Mouse (Mus musculus) neural tube, embryonic 13.5 days (tissue): ENCODE results near the gene Pcsk5. TPM values are rescaled to one million over a fixed set of nuclear protein-coding genes. Genes with fewer than 3 reads are reported as not detected.

Source experiments
- ATAC-seq: fragments of 200-750 bp; cut with Nextera tagmentation; 2 replicates; pipeline ENCODE4 v1.8.0; 2017; ENCODE audit warnings: low read depth, mild to moderate bottlenecking, moderate TSS enrichment, moderate library complexity
- H3K27ac ChIP-seq: fragments of 300-500 bp; sonication (generic); replicated peaks from 2 replicates; pipeline ENCODE4 v1.5.1; 2015; ENCODE audit warnings: moderate library complexity, mild to moderate bottlenecking, inconsistent platforms
- H3K27me3 ChIP-seq: fragments of 300-500 bp; sonication (generic); 2 replicates; pipeline ENCODE4 v1.6.1; 2015; ENCODE audit warnings: mild to moderate bottlenecking, inconsistent platforms
- H3K36me3 ChIP-seq: fragments of 300-500 bp; sonication (generic); 2 replicates; pipeline ENCODE4 v1.6.1; 2015; ENCODE audit warnings: mild to moderate bottlenecking, inconsistent platforms
- H3K4me1 ChIP-seq: fragments of 300-500 bp; sonication (generic); replicated peaks from 2 replicates; pipeline ENCODE4 v1.6.1; 2015; ENCODE audit warnings: inconsistent platforms
- H3K4me2 ChIP-seq: fragments of 300-500 bp; sonication (generic); 2 replicates; pipeline ENCODE4 v1.6.1; 2015; ENCODE audit warnings: inconsistent platforms, mild to moderate bottlenecking, moderate library complexity
- H3K4me3 ChIP-seq: fragments of 300-500 bp; sonication (generic); 2 replicates; pipeline ENCODE4 v1.5.1; 2015; ENCODE audit warnings: mild to moderate bottlenecking, inconsistent platforms
- H3K9ac ChIP-seq: fragments of 300-500 bp; sonication (generic); 2 replicates; pipeline ENCODE4 v1.6.1; 2015; ENCODE audit warnings: moderate library complexity, mild to moderate bottlenecking, inconsistent platforms
- H3K9me3 ChIP-seq: fragments of 300-500 bp; sonication (generic); 2 replicates; pipeline ENCODE4 v1.6.1; 2016; ENCODE audit warnings: inconsistent platforms
- WGBS: fragments of 180-500 bp; shearing (Covaris S2); methylation state at CpG from one replicate; pipeline ENCODE4 v1.1.7; 2015; 5-methylcytosine and 5-hydroxymethylcytosine counted together
- polyA plus RNA-seq: library from polyadenylated mRNA; unstranded; fragments of >200 nt; fragmentation: Nextera tagmentation; extraction: Ambion mirVana; gene quantifications from 2 replicates; pipeline ENCODE4 v1.2.1, GENCODE M21; 2015

Pcsk5 gene
- polyA plus RNA-seq: 8.6 and 9.5 TPM in 2 replicates

DNA sequence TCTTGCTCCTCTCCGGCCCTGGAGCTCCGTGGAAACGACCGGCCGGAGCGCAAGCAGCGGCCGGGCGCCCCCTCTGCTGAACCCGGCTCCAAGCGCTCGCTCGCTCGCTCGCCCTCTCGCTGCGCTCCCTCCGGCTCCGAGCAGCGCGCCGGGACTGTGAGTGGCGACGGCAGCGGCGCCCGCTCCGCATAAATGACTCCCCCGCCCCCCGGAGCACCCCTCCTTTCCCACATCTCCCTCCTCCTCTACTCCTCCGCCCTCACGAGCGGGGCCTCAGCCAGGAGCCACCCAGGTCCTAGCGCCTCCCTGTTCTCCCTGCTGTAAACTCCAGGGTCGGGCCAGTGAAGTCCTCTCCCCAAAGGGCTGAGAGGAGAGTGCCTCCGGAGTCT lies at the start of gene Pcsk5:
Gene Pcsk5 (minus strand): TSS at position 162 of the 389 bp plus-strand sequence.
- H3K27ac ChIP-seq: peak within 1 kb of the TSS; percentile 83
- H3K4me1 ChIP-seq: peaks cover 20% of the 10 kb centered on the region
- H3K4me2 ChIP-seq: peak within 1 kb of the TSS; percentile 67
- peak within 1 kb of the TSS; percentile 78 for H3K4me3 ChIP-seq
- no peaks in the 10 kb centered on the region for H3K36me3 ChIP-seq
- H3K9me3 ChIP-seq: no peaks in the 10 kb centered on the region
- 1% methylated on average over 36 of the region's 36 CpGs for WGBS
- peak; percentile 96 for ATAC-seq
- H3K27me3 ChIP-seq: peaks cover 17% of the 10 kb centered on the region
- peak within 1 kb of the TSS; percentile 80 for H3K9ac ChIP-seq

DNA sequence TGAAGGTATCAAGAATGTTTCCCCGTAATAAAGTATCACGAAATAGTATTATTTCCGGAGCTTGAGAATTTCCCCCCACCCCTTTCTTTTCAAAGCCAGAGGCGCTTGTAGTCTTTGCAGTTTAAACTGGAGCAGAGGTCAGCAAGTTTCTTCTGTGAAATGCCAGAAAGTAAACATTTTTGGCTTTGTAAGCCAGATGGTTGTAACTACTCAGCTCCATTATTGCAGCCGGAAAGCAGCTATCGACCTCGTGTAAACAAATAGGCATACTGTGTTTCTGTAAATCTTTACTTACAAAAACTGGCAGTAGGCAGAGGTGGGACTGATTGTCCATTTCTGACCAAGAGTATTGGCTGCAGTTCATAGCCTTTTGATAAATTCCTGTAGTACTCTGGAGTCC lies 38.4 kb upstream of the Pcsk5 start:
- Histone ChIP-seq H3K9me3 (no peaks in the 10 kb centered on the region), H3K4me2 (no peak overlapping the region), H3K4me1 (no peaks in the 10 kb centered on the region), H3K36me3 (no peaks in the 10 kb centered on the region), H3K4me3 (no peak overlapping the region), H3K9ac (no peak overlapping the region), H3K27ac (no peak overlapping the region), H3K27me3 (no peaks in the 10 kb centered on the region)
- ATAC-seq: no peak
- 82% methylated on average over 7 of the region's 7 CpGs for WGBS

DNA sequence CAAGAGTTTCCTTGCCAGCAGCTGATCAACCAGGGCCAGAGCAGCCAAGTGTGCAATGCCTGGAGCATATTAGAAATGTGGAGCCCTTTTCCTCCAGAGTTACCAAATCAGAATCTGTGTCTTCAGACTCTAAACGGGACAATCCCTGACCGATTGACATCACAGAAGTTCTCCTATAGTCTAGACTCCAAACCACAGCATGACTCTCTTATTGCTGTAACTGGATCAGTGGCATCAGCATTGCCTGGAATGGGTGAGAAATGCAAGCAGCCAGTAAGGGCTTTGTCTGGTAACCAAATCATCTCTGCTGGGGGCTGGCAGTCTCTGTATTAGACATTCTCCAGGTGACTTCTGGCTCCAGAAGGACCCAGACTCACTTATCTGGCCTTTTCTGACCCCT lies 37.0 kb upstream of the Pcsk5 start:
- Histone ChIP-seq H3K4me2 (no peak overlapping the region), H3K4me3 (no peak overlapping the region), H3K4me1 (no peaks in the 10 kb centered on the region), H3K27ac (no peak overlapping the region), H3K9ac (no peak overlapping the region), H3K9me3 (no peaks in the 10 kb centered on the region), H3K36me3 (no peaks in the 10 kb centered on the region), H3K27me3 (no peaks in the 10 kb centered on the region)
- ATAC-seq: no peak
- WGBS: 72% methylated on average over 2 of the region's 2 CpGs

DNA sequence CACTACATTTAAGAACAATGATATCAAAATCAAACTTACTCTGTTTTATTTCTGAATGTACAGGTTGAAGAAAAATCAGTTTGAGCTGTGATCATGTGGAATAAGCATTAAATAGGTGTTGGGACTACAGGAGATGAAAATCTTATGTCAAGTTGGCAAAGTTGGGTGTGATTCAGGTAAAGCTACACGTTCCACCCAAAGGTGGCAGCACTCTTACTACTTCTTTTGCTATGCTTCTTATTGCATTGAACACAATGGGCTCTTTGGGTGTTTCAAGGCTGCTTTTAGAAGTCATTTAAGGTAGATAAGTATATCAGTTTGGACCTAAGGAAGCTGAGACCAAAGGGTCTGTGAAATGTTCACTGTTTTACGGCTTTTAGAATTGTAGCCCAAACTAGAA lies 36.3 kb upstream of the Pcsk5 start:
- Histone ChIP-seq H3K36me3 (no peaks in the 10 kb centered on the region), H3K27ac (no peak overlapping the region), H3K4me3 (no peak overlapping the region), H3K27me3 (no peaks in the 10 kb centered on the region), H3K4me2 (no peak overlapping the region), H3K9me3 (no peaks in the 10 kb centered on the region), H3K4me1 (no peaks in the 10 kb centered on the region), H3K9ac (no peak overlapping the region)
- no peak for ATAC-seq
- WGBS: 58% methylated on average over 2 of the region's 2 CpGs

DNA sequence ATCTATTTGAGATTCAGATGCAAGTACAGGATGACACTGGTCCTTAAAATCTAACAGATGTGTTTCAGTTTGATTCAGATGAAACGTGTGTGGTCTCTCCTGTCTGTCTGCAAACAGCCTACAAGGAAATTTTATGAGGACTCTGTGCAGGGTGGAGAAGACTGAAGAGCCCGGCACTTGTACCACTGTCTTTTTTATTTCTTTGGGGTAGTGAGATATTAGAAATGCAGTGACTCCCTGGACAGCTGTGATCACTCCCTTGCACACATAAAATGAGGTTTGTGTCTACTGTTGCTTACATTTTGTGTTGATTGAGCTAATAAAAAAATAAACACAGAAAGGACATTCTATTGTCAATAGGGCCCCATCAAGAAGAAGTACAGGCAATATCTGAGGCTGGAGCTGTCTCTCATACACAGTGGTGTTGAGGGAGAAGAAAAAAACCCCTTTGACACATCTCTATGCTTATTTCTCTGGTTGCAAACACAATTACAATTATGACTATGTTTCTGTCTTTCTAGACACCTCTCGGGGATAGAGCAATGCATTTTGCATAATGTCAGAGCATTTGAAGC lies 29.0 kb upstream of the Pcsk5 start:
- H3K9ac ChIP-seq: no peak overlapping the region
- no peak overlapping the region for H3K27ac ChIP-seq
- no peak for ATAC-seq
- no peaks in the 10 kb centered on the region for H3K27me3 ChIP-seq
- no peaks in the 10 kb centered on the region for H3K9me3 ChIP-seq
- H3K4me2 ChIP-seq: no peak overlapping the region
- 76% methylated on average over 3 of the region's 3 CpGs for WGBS
- no peaks in the 10 kb centered on the region for H3K4me1 ChIP-seq
- H3K4me3 ChIP-seq: no peak overlapping the region
- no peaks in the 10 kb centered on the region for H3K36me3 ChIP-seq

DNA sequence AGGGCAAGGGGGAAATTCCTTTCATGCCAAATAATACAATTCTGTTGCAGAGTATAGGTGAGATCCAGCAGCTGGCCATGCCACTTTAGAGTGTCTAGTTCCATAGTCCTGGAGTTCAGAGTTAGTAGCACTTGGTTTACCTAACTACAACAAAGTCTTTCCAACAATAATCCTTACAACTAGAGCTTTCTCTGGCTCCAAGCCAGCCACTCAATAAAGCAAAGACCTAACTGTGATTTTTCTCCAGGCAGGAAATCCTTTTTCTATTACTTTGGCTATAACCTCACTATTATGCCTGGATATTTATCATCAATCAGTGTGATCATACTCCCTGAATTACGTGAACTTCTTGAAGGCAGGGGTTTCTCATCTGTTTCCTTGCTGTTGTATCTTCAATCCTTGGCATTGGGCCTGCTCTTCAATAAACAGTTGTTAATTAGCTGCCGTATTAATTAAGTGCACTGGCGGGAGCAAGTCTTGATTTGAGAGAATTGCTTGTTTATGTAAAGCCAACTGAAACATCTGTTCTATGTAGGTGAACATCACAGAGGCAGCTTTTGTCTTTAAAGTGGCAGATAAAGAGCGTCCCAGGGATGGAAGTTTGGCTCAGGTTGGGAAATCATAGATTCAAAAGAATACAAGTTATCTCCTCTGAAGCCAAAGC lies 23.1 kb upstream of the Pcsk5 start:
- Histone ChIP-seq H3K4me1 (no peaks in the 10 kb centered on the region; the same call in 1 of the 2 replicates), H3K27me3 (no peaks in the 10 kb centered on the region), H3K4me3 (no peak overlapping the region), H3K36me3 (no peaks in the 10 kb centered on the region), H3K9ac (no peak overlapping the region), H3K9me3 (no peaks in the 10 kb centered on the region), H3K4me2 (no peak overlapping the region), H3K27ac (no peak overlapping the region)
- no peak for ATAC-seq
- 56% methylated on average over 4 of the region's 4 CpGs for WGBS

DNA sequence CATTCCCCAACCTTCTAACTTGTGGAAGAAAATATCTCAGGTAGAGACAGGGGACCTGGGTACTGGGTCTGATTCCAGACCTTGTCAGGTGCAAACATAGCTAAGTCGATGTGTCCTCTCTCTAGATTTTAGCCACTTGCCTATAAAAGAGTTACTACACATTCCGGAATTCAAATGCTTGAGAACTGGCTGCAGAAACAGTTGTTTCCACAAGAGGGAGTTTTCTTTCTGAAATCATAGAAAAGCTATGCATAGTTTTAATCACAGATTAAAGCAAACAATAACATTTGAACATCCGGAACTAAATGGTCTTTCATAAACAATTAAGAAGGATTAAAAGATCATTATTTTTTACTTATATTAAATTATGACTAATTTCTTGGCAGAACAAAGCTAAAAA lies 19.3 kb upstream of the Pcsk5 start:
- no peaks in the 10 kb centered on the region for H3K36me3 ChIP-seq
- H3K27me3 ChIP-seq: no peaks in the 10 kb centered on the region
- H3K27ac ChIP-seq: no peak overlapping the region
- H3K9ac ChIP-seq: no peak overlapping the region
- no peak overlapping the region for H3K4me3 ChIP-seq
- WGBS: 73% methylated on average over 3 of the region's 3 CpGs
- no peaks in the 10 kb centered on the region for H3K9me3 ChIP-seq
- no peaks in the 10 kb centered on the region; the same call in 1 of the 2 replicates for H3K4me1 ChIP-seq
- ATAC-seq: no peak
- H3K4me2 ChIP-seq: no peak overlapping the region

DNA sequence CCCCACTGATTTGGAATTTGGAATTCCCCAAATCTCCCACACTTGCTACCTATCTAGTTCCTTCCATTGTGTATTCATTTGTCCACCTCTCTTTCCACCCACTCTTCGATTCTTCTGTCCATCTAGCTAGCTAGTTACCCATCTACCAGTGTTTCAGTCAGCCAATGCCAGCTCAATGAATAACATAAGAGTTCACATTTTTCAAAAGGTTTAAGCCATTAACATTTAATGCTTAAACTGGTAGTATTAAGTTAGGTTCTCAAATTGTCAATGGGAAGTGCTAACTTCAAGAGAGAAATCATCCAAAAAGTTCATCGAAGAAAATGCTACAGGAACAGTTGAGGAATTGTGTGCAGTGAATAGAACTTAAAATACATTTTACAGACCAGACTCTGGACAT lies 11.0 kb upstream of the Pcsk5 start:
- no peaks in the 10 kb centered on the region for H3K36me3 ChIP-seq
- no peaks in the 10 kb centered on the region for H3K4me1 ChIP-seq
- H3K9ac ChIP-seq: no peak overlapping the region
- ATAC-seq: no peak
- no peak overlapping the region for H3K4me2 ChIP-seq
- no peak overlapping the region for H3K4me3 ChIP-seq
- no peaks in the 10 kb centered on the region for H3K9me3 ChIP-seq
- 86% methylated on average over 2 of the region's 2 CpGs for WGBS
- H3K27me3 ChIP-seq: no peaks in the 10 kb centered on the region
- no peak overlapping the region for H3K27ac ChIP-seq

DNA sequence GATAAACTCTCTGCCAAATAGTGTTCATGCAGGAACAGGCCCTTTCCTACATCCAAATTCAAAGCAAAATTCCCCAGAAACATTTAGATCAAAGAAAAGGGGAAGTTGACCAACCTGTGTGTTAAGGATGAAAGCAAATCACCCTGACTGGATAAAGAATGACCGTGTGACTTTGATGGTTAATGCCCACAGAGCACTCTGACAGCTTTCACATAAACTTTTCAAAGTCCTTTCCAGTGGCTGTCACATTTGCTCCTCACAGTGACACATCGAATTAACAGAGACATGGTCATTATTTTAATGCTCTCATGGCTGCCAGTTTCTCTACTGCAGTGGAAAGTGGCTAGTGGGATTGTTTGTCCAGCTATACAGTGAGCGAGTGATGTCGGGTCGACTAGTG lies 8.5 kb upstream of the Pcsk5 start:
- no peak overlapping the region for H3K4me2 ChIP-seq
- no peaks in the 10 kb centered on the region for H3K36me3 ChIP-seq
- H3K27ac ChIP-seq: no peak overlapping the region
- WGBS: 56% methylated on average over 5 of the region's 5 CpGs
- no peaks in the 10 kb centered on the region for H3K4me1 ChIP-seq
- H3K27me3 ChIP-seq: no peaks in the 10 kb centered on the region
- H3K9ac ChIP-seq: no peak overlapping the region
- no peak overlapping the region for H3K4me3 ChIP-seq
- no peak for ATAC-seq
- H3K9me3 ChIP-seq: no peaks in the 10 kb centered on the region

DNA sequence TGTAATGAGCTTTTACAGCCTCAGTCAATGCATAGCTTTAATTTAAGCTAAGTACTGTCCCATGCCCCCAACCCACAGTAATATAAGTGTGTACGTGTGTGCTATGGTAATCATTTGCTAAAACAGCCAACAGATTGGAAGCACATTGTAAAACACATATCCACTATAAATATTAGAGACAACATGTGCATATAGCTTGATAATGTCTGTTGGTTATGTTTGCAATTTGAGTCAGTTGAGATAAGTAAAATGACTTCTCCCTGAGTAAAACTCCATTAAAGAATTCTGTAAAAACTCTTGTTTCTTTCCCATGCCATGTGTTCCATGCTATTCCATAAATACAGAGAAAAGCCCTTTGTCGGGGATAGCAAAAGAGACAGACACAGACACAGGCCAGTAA lies 4.2 kb upstream of the Pcsk5 start:
- no peak overlapping the region for H3K9ac ChIP-seq
- 82% methylated on average over 2 of the region's 2 CpGs for WGBS
- ATAC-seq: no peak
- no peaks in the 10 kb centered on the region for H3K27me3 ChIP-seq
- no peak overlapping the region for H3K4me3 ChIP-seq
- H3K9me3 ChIP-seq: no peaks in the 10 kb centered on the region
- peaks cover 4% of the 10 kb centered on the region; the same call in 1 of the 2 replicates for H3K4me1 ChIP-seq
- H3K36me3 ChIP-seq: no peaks in the 10 kb centered on the region
- H3K27ac ChIP-seq: no peak overlapping the region
- H3K4me2 ChIP-seq: no peak overlapping the region

DNA sequence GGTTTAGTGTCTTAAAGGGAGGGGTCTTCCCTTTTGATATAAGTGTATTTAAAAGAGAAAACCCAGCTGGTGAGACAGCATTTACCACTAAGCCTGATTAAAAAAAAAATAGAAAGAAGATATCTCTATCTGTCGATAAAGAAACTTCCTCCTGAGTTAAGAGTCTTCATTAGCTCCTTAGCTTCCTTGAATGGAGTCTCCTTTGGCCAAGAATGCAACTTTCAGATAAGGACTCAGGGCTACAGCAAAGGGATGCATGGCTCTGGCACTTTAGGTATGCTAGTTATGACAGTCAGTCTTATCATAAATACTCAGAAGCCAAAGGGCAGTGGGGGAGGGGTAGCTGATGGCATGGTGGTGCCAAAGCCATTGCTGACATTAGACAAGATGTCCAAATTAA lies 2.4 kb upstream of the Pcsk5 start:
- H3K27me3 ChIP-seq: peaks cover 10% of the 10 kb centered on the region
- no peaks in the 10 kb centered on the region for H3K36me3 ChIP-seq
- H3K4me1 ChIP-seq: peaks cover 20% of the 10 kb centered on the region
- 89% methylated on average over 1 of the region's 1 CpGs for WGBS
- ATAC-seq: no peak
- H3K9ac ChIP-seq: no peak overlapping the region
- H3K4me3 ChIP-seq: no peak overlapping the region
- no peak overlapping the region for H3K27ac ChIP-seq
- no peaks in the 10 kb centered on the region for H3K9me3 ChIP-seq
- no peak overlapping the region for H3K4me2 ChIP-seq

DNA sequence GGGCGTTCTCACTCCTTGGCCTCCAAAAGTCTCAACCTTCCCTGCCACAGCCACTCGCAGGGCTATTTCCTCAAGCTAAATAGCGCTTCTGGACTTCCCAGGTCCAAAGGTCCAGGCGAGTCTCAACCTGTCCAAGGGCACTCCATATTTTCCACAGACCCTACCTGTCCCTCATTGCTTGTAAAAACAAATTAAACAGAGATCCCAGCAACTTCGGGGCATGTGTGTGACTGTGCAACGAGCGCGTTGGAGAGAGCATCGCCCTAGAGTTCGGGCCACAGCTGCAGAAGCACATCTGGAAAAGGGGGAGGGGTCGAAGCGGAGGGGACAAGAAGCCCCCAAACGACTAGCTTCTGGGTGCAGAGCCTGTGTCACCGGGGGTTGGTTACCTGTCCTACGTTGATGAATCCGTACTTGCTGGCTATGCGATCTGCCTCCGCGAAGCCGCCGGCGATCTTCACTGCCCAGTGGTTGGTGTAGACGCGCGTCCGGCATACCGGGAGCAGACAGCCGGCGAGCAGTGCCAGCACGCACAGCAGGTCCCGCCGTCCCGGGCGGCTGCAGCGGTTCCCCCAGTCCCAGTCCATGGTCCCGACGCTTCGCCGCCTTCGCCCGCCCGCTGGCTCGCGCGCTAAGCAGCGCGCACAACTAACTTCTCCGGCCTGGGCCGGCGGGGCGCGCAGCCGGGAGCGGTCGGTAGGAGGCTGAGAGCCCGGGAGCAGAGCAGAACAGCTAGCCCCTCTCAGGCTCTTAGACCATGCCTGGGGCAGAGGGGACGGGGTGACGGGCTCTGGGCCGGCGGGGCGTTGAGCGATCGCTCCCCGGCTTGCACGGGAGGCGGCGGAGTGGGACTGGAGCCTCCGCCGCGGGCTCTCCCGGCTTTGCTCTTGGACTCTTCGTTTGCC lies 614 bp downstream of the Pcsk5 start:
- Histone ChIP-seq H3K4me3 (peak overlapping the region; percentile 78), H3K27me3 (peaks cover 17% of the 10 kb centered on the region), H3K4me1 (peaks cover 20% of the 10 kb centered on the region), H3K27ac (peak overlapping the region; percentile 83), H3K4me2 (peak overlapping the region; percentile 67), H3K36me3 (no peaks in the 10 kb centered on the region), H3K9ac (peak overlapping the region; percentile 80), H3K9me3 (no peaks in the 10 kb centered on the region)
- WGBS: under 1% methylated on average over 70 of the region's 72 CpGs
- peak; percentile 90 for ATAC-seq
